16 mouse cellular contexts compared by ENCODE assay signal in the genomic region with DNA sequence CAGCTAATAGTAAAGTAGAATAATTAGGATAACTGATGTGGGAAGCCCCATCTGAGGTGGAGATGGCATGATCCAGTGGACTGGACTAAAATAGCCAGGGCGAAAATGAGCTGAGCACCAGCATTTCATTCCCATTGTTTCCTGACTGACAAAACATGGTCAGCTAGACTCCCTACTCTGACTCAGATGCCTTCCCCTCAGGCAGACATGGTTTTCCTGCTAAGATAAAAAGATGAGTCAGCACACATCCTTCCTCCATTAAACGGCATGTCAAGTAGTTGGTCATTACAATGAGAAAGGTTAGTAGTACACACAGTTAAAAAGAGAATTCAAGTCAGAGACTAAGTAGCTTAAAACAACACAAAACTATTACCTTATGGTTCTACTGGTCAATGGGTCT.
"Had no signal": no experiment of that assay in that cellular context is flagged by ENCODE, and none has a peak within 500 bp of the region (broad histone marks: within the 10 kb centered on the region; RNA-seq: fewer than 3 reads in every experiment).

No protein-coding gene starts in this region.

- H3K9me3 ChIP-seq: megakaryocyte, embryonic 14.5 days; midbrain, embryonic 13.5 days; midbrain, embryonic 15.5 days; neural tube, embryonic 12.5 days had no signal

- H3K36me3 ChIP-seq: midbrain, embryonic 13.5 days; midbrain, embryonic 15.5 days; neural tube, embryonic 12.5 days had no signal

- ATAC-seq: midbrain, embryonic 13.5 days; midbrain, embryonic 15.5 days had no signal

- DNase-seq: lung, adult 18-20 months; lung, embryonic 14.5 days; lung, postnatal 10 days; lung, postnatal 4 days; right cerebral cortex, adult 18-20 months; right cerebral cortex, postnatal 25 days; right cerebral cortex, postnatal 4 days; spleen, adult 18-20 months; thymus, adult 18-20 months; thymus, postnatal 14 days; thymus, postnatal 4 days had no signal

- H3K9ac ChIP-seq: lung, embryonic 14.5 days; midbrain, embryonic 13.5 days; midbrain, embryonic 15.5 days; neural tube, embryonic 12.5 days had no signal

- H3K4me3 ChIP-seq: megakaryocyte, embryonic 14.5 days; midbrain, embryonic 13.5 days; midbrain, embryonic 15.5 days; neural tube, embryonic 12.5 days had no signal

- H3K27me3 ChIP-seq: megakaryocyte, embryonic 14.5 days; midbrain, embryonic 13.5 days; midbrain, embryonic 15.5 days; neural tube, embryonic 12.5 days had no signal

- H3K4me2 ChIP-seq: lung, embryonic 14.5 days; midbrain, embryonic 11.5 days; midbrain, embryonic 13.5 days; midbrain, embryonic 15.5 days; neural tube, embryonic 12.5 days had no signal

- H3K4me1 ChIP-seq: megakaryocyte, embryonic 14.5 days; midbrain, embryonic 13.5 days; midbrain, embryonic 15.5 days; neural tube, embryonic 12.5 days had no signal

- H3K27ac ChIP-seq: midbrain, embryonic 13.5 days; midbrain, embryonic 15.5 days; neural tube, embryonic 12.5 days had no signal
